Mouse (Mus musculus) spleen, adult 2 months (tissue): ENCODE measurements around the gene Prpsap2.

Source experiments
- CTCF ChIP-seq: fragments of 200-500 bp; IDR thresholded peaks from 2 replicates; pipeline ENCODE4 v1.5.1; 2011; ENCODE audit warnings: mild to moderate bottlenecking, inconsistent platforms; ENCODE audit not compliant: insufficient read depth, insufficient read length, insufficient replicate concordance; ENCODE audit errors: extremely low read depth
- POLR2A ChIP-seq: fragments of 200-500 bp; IDR thresholded peaks from 2 replicates; pipeline ENCODE4 v1.6.1; 2011; ENCODE audit warnings: low read depth, low read length, inconsistent platforms

GRCm38 (mm10) chr11:61793441-61793840, 31.6 kb upstream of the Prpsap2 start:
- TF ChIP-seq CTCF (no peak), POLR2A (no peak)
